Mouse (Mus musculus) left cerebral cortex, adult 2 months (tissue): ENCODE measurements around the gene Sh3pxd2a. TPM values are rescaled to one million over a fixed set of nuclear protein-coding genes. Genes with fewer than 3 reads are reported as not detected.

Experiments used
- DNase-seq, 2 experiments: peaks; one replicate each; pipeline ENCODE4 v3.0.0; 2021 to 2022; ENCODE audit warnings: low spot score in 2 of 2, mixed read lengths in 1 of 2; ENCODE audit errors: extremely low spot score in 1 of 2
- H3K27ac ChIP-seq: fragments of 200-600 bp; 2 replicates; pipeline ENCODE4 v1.8.1; 2022
- H3K4me3 ChIP-seq: fragments of 200-600 bp; 2 replicates; pipeline ENCODE4 v1.8.1; 2022
- CTCF ChIP-seq: fragments of 200-600 bp; IDR thresholded peaks from 2 replicates; pipeline ENCODE4 v1.8.1; 2022; ENCODE audit warnings: antibody characterized with exemption, mild to moderate bottlenecking, moderate library complexity
- intact Hi-C: fragments of 180-260 bp; cut with DNase I; formaldehyde crosslinking; loops from one replicate; pipeline ENCODE4 v1.15.1; 2025
- total RNA-seq, 2 experiments: library from RNA; stranded (reverse); gene quantifications; 2 replicates each; pipeline ENCODE4 v1.2.3; 2021

Gene Sh3pxd2a
- total RNA-seq, 2 experiments from 2014 or later: 30.2 to 36.8 TPM

GRCm38 (mm10) chr19:47337191-47337590 is 127.0 kb downstream of the Sh3pxd2a start:
- Histone ChIP-seq H3K4me3 (no peak overlapping the region), H3K27ac (no peak overlapping the region)
- no peak for TF ChIP-seq CTCF
- no peak for DNase-seq
- intact Hi-C loops: no loop called here

- Histone ChIP-seq H3K4me3 (no peak overlapping the region), H3K27ac (peak overlapping the region; percentile 2; the same call in 1 of the 2 replicates)
- intact Hi-C loops: no loop called here
- DNase-seq: no peak
- no peak for TF ChIP-seq CTCF
These were observed 128.9 kb downstream of the Sh3pxd2a start for GRCm38 (mm10) chr19:47335262-47335661.

- intact Hi-C loops: no loop called here
- no peak overlapping the region for H3K4me3 ChIP-seq
- H3K27ac ChIP-seq: peak overlapping the region; percentile 2; the same call in 1 of the 2 replicates
- TF ChIP-seq CTCF: no peak
- DNase-seq: no peak
These were observed 129.5 kb downstream of the Sh3pxd2a start for GRCm38 (mm10) chr19:47334713-47335112.

GRCm38 (mm10) chr19:47330743-47331227 is 133.4 kb downstream of the Sh3pxd2a start:
- H3K27ac ChIP-seq: no peak overlapping the region
- intact Hi-C loops: no loop called here
- no peak for TF ChIP-seq CTCF
- no peak overlapping the region for H3K4me3 ChIP-seq
- no peak for DNase-seq

GRCm38 (mm10) chr19:47329102-47329501 is 135.1 kb downstream of the Sh3pxd2a start:
- no peak overlapping the region for H3K27ac ChIP-seq
- intact Hi-C loops: no loop called here
- H3K4me3 ChIP-seq: no peak overlapping the region
- no peak for TF ChIP-seq CTCF
- DNase-seq: no peak

- Histone ChIP-seq H3K27ac (no peak overlapping the region), H3K4me3 (no peak overlapping the region)
- intact Hi-C loops: no loop called here
- no peak for DNase-seq
- no peak for TF ChIP-seq CTCF
These were observed 136.0 kb downstream of the Sh3pxd2a start for GRCm38 (mm10) chr19:47327896-47328882.

GRCm38 (mm10) chr19:47325881-47326280 is 138.3 kb downstream of the Sh3pxd2a start:
- peak in 1 of 2 experiments; percentile 46 for DNase-seq
- peak; percentile 63 for TF ChIP-seq CTCF
- intact Hi-C loops: no loop called here
- Histone ChIP-seq H3K4me3 (no peak overlapping the region), H3K27ac (no peak overlapping the region)

- no peak for TF ChIP-seq CTCF
- H3K27ac ChIP-seq: no peak overlapping the region
- no peak overlapping the region for H3K4me3 ChIP-seq
- no peak for DNase-seq
- intact Hi-C loops: no loop called here
These were observed 140.9 kb downstream of the Sh3pxd2a start for GRCm38 (mm10) chr19:47323096-47323849.

GRCm38 (mm10) chr19:47320331-47320668 is 143.9 kb downstream of the Sh3pxd2a start:
- Histone ChIP-seq H3K4me3 (no peak overlapping the region), H3K27ac (no peak overlapping the region)
- intact Hi-C loops: no loop called here
- DNase-seq: no peak
- TF ChIP-seq CTCF: no peak

- Histone ChIP-seq H3K4me3 (no peak overlapping the region), H3K27ac (no peak overlapping the region)
- intact Hi-C loops: no loop called here
- no peak for TF ChIP-seq CTCF
- DNase-seq: no peak
These were observed 144.5 kb downstream of the Sh3pxd2a start for GRCm38 (mm10) chr19:47319521-47320330.

GRCm38 (mm10) chr19:47319061-47319460 is 145.1 kb downstream of the Sh3pxd2a start:
- no peak for DNase-seq
- intact Hi-C loops: no loop called here
- Histone ChIP-seq H3K27ac (no peak overlapping the region), H3K4me3 (no peak overlapping the region)
- no peak for TF ChIP-seq CTCF
